Mouse (Mus musculus) liver, embryonic 14 days (tissue): ENCODE data around the gene Alg10b. TPM values are rescaled to one million over a fixed set of nuclear protein-coding genes. Genes with fewer than 3 reads are reported as not detected.

ENCODE experiments used
- polyA plus RNA-seq: library from polyadenylated mRNA; depleted of rRNA; stranded (reverse); fragments of >200 nt; gene quantifications from 2 replicates; pipeline ENCODE4 v1.2.3, GENCODE M21; 2012; rRNA removed

Alg10b gene
- polyA plus RNA-seq: 5.8 and 7.0 TPM in 2 replicates

GRCm38 (mm10) chr15:90223969-90224750 is at the start of gene Alg10b:
Alg10b (plus strand) TSS chr15:90224311.

